Mouse (Mus musculus) liver, postnatal 0 days (tissue): ENCODE measurements around the gene Tnks2. TPM values are rescaled to one million over a fixed set of nuclear protein-coding genes. Genes with fewer than 3 reads are reported as not detected.

ENCODE experiments used
- ATAC-seq: fragments of 200-750 bp; cut with Nextera tagmentation; 2 replicates; pipeline ENCODE4 v1.8.0; 2017; ENCODE audit warnings: mild to moderate bottlenecking, moderate library complexity
- DNase-seq: peaks from one replicate; pipeline ENCODE4 v3.0.0-alpha.2; 2016
- H3K27ac ChIP-seq: fragments of 300-500 bp; sonication (generic); 2 replicates; pipeline ENCODE4 v1.5.1; 2014; ENCODE audit warnings: antibody characterized with exemption, moderate library complexity, mild to moderate bottlenecking, low read depth
- H3K27me3 ChIP-seq: fragments of 300-500 bp; sonication (generic); 2 replicates; pipeline ENCODE4 v1.6.1; 2014; ENCODE audit warnings: low read length, control low read depth, mixed read lengths; ENCODE audit not compliant: insufficient read depth
- H3K36me3 ChIP-seq: fragments of 300-500 bp; sonication (generic); replicated peaks from 2 replicates; pipeline ENCODE4 v1.6.1; 2014; ENCODE audit warnings: mild to moderate bottlenecking, control low read depth, low read length, moderate library complexity, mixed read lengths; ENCODE audit not compliant: insufficient read depth
- H3K4me1 ChIP-seq: fragments of 300-500 bp; sonication (generic); 2 replicates; pipeline ENCODE4 v1.6.1; 2014; ENCODE audit warnings: antibody characterized with exemption, mild to moderate bottlenecking, control low read depth; ENCODE audit not compliant: insufficient read depth
- H3K4me2 ChIP-seq: fragments of 300-500 bp; sonication (generic); 2 replicates; pipeline ENCODE4 v1.6.1; 2014; ENCODE audit warnings: low read depth, mild to moderate bottlenecking, low read length, moderate library complexity, mixed read lengths
- H3K4me3 ChIP-seq: fragments of 300-500 bp; sonication (generic); 2 replicates; pipeline ENCODE4 v1.5.1; 2014; ENCODE audit warnings: low read depth, low read length
- H3K9ac ChIP-seq: fragments of 300-500 bp; sonication (generic); replicated peaks from 2 replicates; pipeline ENCODE4 v1.6.1; 2014; ENCODE audit warnings: mild to moderate bottlenecking, moderate library complexity
- H3K9me3 ChIP-seq: fragments of 300-500 bp; sonication (generic); 2 replicates; pipeline ENCODE4 v1.6.1; 2016; ENCODE audit warnings: mild to moderate bottlenecking, control low read depth, low read length, mixed read lengths
- CTCF ChIP-seq: sonication (generic); IDR thresholded peaks from 2 replicates; pipeline ENCODE4 v1.5.1; 2016; ENCODE audit warnings: antibody characterized with exemption, low read depth
- EP300 ChIP-seq: IDR thresholded peaks from 2 replicates; pipeline ENCODE4 v1.6.1; 2016; ENCODE audit warnings: antibody characterized with exemption, low read depth, mild to moderate bottlenecking
- WGBS: fragments of 180-500 bp; shearing (Covaris S2); extraction: QIAGEN DNeasy Blood & Tissue Kit; methylation state at CpG from one replicate; pipeline ENCODE4 v1.1.7; 2014; ENCODE audit not compliant: insufficient replicate concordance; 5-methylcytosine and 5-hydroxymethylcytosine counted together
- polyA plus RNA-seq: library from polyadenylated mRNA; unstranded; fragments of >200 nt; fragmentation: Nextera tagmentation; extraction: Ambion mirVana; gene quantifications from 2 replicates; pipeline ENCODE4 v1.2.1, GENCODE M21; 2015

The Tnks2 gene
- polyA plus RNA-seq, 1 experiment from 2014 or later, result 9.3 TPM

DNA sequence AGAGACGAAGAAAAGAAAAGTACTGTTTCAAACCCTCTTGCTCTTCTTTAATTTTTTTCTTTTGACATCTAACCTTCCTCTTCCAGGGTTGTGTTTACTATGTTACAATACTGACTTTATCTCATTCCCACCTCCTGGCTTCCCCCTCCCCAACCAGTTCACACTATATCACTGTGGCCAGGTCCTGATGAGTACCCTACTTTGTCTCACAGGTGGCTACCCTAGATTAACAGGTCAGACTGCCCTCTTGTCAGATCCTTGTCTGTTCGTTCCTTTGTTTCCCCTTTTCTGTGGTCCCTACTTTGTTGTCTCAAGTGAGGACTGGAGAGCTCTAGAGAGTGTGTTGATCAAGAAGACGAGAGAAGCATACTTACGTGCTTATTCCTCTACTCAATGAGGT, 102.3 kb downstream of the Tnks2 start:
- DNase-seq (no peak), ATAC-seq (no peak)
- Histone ChIP-seq H3K27me3 (no peaks in the 10 kb centered on the region), H3K9ac (no peak overlapping the region), H3K36me3 (no peaks in the 10 kb centered on the region; the same call in 1 of the 2 replicates), H3K9me3 (no peaks in the 10 kb centered on the region), H3K27ac (no peak overlapping the region), H3K4me3 (no peak overlapping the region), H3K4me2 (no peak overlapping the region), H3K4me1 (no peaks in the 10 kb centered on the region)
- no peak for TF ChIP-seq EP300
- 74% methylated on average over 4 of the region's 4 CpGs for WGBS

DNA sequence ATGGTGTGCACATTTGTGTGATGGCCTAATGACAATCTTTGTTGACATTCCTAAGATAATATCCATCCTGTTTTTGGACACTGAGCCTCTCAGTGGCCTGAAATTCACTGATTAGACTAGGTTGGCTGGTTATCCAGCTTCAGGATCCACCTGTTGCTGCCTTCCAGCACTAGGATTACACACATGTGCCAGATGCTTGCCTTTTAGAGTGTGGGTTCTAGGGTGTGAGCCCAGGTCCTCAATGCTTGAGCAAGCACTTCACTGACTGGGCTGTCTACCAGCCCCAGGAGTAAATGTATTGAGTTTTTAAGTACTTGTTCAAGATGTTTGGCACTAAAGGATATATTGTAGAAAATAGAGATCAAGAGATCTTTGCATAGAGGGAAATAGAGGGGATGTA, 104.0 kb downstream of the Tnks2 start:
- H3K4me1 ChIP-seq, result no peaks in the 10 kb centered on the region
- no peak overlapping the region for H3K4me2 ChIP-seq
- H3K27me3 ChIP-seq, result no peaks in the 10 kb centered on the region
- no peaks in the 10 kb centered on the region; the same call in 1 of the 2 replicates for H3K36me3 ChIP-seq
- no peaks in the 10 kb centered on the region for H3K9me3 ChIP-seq
- H3K4me3 ChIP-seq, result no peak overlapping the region
- H3K9ac ChIP-seq, result no peak overlapping the region
- no peak for DNase-seq
- TF ChIP-seq CTCF, result no peak
- TF ChIP-seq EP300, result no peak
- no peak overlapping the region for H3K27ac ChIP-seq
- ATAC-seq, result no peak

DNA sequence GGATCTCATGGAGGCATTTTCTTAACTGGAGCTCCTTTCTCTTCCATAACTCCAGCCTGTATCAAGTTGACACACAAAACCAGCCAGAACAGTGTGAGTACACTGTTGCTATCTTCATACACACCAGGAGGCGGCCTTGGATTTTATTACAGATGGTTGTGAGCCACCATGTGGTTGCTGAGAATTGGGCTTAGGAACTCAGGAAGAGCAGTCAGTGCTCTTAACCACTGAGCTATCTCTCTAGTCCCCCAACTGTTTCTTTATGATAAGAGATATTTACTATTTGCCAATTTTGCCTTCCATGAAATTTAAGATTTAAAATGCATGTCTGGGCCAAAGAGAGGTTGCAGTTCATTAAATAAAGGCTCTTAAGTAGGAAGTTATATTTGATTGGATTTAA, 106.0 kb downstream of the Tnks2 start:
- WGBS, result 39% methylated on average over 1 of the region's 1 CpGs
- ATAC-seq, result peak; percentile 49
- Histone ChIP-seq H3K9ac (no peak overlapping the region), H3K9me3 (no peaks in the 10 kb centered on the region), H3K27ac (no peak overlapping the region), H3K36me3 (peaks cover 1% of the 10 kb centered on the region), H3K4me2 (no peak overlapping the region), H3K27me3 (no peaks in the 10 kb centered on the region), H3K4me3 (no peak overlapping the region), H3K4me1 (no peaks in the 10 kb centered on the region)
- DNase-seq, result no peak
- TF ChIP-seq EP300 (no peak), CTCF (peak; percentile 22)

Other genes starting within 250 kb of the Tnks2 start
- gene Ppp1r3c, start 97.6 kb upstream of the Tnks2 start, polyA plus RNA-seq, result 11.3 and 12.0 TPM in 2 replicates
- gene Fgfbp3, start 85.4 kb downstream of the Tnks2 start, polyA plus RNA-seq, result 1.0 and 1.2 TPM in 2 replicates
- gene Btaf1, start 91.8 kb downstream of the Tnks2 start, polyA plus RNA-seq, result 2.9 and 3.7 TPM in 2 replicates